In genomic region chr14:21750881-21751542, GRCm38 (mm10) we compare ENCODE assay signal across 8 mouse cellular contexts. TPM values are rescaled to one million over a fixed set of nuclear protein-coding genes. Genes with fewer than 3 reads are reported as not detected.
DNase-seq lines count a peak whose midpoint lies in the region; ATAC-seq lines count a peak whose summit lies in the region.

TSS of gene Dusp13 (minus strand) at chr14:21751181.

- peak within 1 kb of the TSS; percentile 83 for H3K4me2 ChIP-seq in intestine, embryonic 14.5 days (ENCODE audit: low read length)

- H3K27me3 ChIP-seq in intestine, embryonic 14.5 days (replicated peaks; ENCODE audit: control insufficient read depth, insufficient read depth, low read length): no peaks in the 10 kb centered on the region

- ATAC-seq in common myeloid progenitor, adult 5-6 weeks (replicated peaks; ENCODE audit: low read depth, poor library complexity, severe bottlenecking): peak; percentile 69
- ATAC-seq in intestine, embryonic 14.5 days (replicated peaks; ENCODE audit: low FRiP score, low TSS enrichment, low read depth): peak; percentile 78
- ATAC-seq in megakaryocyte progenitor cell, adult 5-6 weeks (replicated peaks; ENCODE audit: poor library complexity): peak; percentile 54

- intact Hi-C loops in left cerebral cortex, postnatal 14 days (cut with DNase I): loop anchor here (5.0 kb wide), 2 partner anchors 81 to 96 kb away; partner anchors contain the start of gene Comtd1

- no peaks in the 10 kb centered on the region for H3K9me3 ChIP-seq in intestine, embryonic 14.5 days (ENCODE audit: control insufficient read depth, low read length)

- H3K36me3 ChIP-seq in intestine, embryonic 14.5 days (ENCODE audit: control insufficient read depth, insufficient read depth, low read length): no peaks in the 10 kb centered on the region

- DNase-seq in WW6 (ENCODE audit: low read depth, low spot score): peak; percentile 24
- peak; percentile 66 for DNase-seq in gastrocnemius, postnatal 25 days
- DNase-seq in intestine, embryonic 14.5 days (ENCODE audit: low spot score): peak; percentile 82
- DNase-seq in left cerebral cortex, postnatal 14 days (ENCODE audit: low spot score in 2 of 2): peak; percentile 73
- peak; percentile 80 to 85 for DNase-seq in right cerebral cortex, postnatal 10 days (ENCODE audit: low spot score in 2 of 2)
- peak; percentile 43 for DNase-seq in urinary bladder, postnatal 25 days (ENCODE audit: low spot score)

- peak within 1 kb of the TSS; percentile 51 for H3K27ac ChIP-seq in intestine, embryonic 14.5 days (ENCODE audit: low read depth)

- peak within 1 kb of the TSS; percentile 56 for H3K9ac ChIP-seq in intestine, embryonic 14.5 days (ENCODE audit: low read length)

- peaks cover 13% of the 10 kb centered on the region for H3K4me1 ChIP-seq in intestine, embryonic 14.5 days (replicated peaks; ENCODE audit: control insufficient read depth, insufficient read depth, low read length)

- WGBS in intestine, embryonic 14.5 days: under 1% methylated on average over 26 of the region's 26 CpGs

- H3K4me3 ChIP-seq in intestine, embryonic 14.5 days (ENCODE audit: low read depth, low read length): peak within 1 kb of the TSS; percentile 71

RNA-seq across cellular contexts. Expression of gene Dusp13, which starts in this region (rescaled TPM):
- total RNA-seq in common myeloid progenitor, adult 5-6 weeks (2017): not detected in 2 replicates
- total RNA-seq in gastrocnemius, postnatal 25 days (2021): 100 to 1,000 TPM; 145 to 174 TPM
- polyA plus RNA-seq in intestine, embryonic 14.5 days (2014; fragmentation: Nextera tagmentation; extraction: Ambion mirVana): not detected in 2 replicates
- total RNA-seq in left cerebral cortex, postnatal 14 days (2021): under 1 TPM in 1 of 2 experiments, not detected in 1; 0.61 TPM
- total RNA-seq in megakaryocyte progenitor cell, adult 5-6 weeks (2015): not detected in 2 replicates
- not detected in 2 replicates for total RNA-seq in megakaryocyte progenitor cell, adult 5-6 weeks (2017)

Comparison
In these comparisons a context has a peak if more than half of its experiments do, and no peak if none do; other contexts are left out.
1. Peak in every context shown above with its lines: DNase-seq, ATAC-seq, H3K4me3 ChIP-seq and H3K27ac ChIP-seq.
2. RNA of gene Dusp13 (total RNA-seq): 145 to 174 TPM in gastrocnemius, postnatal 25 days; 0.61 TPM in left cerebral cortex, postnatal 14 days, not detected in common myeloid progenitor, adult 5-6 weeks and not detected in megakaryocyte progenitor cell, adult 5-6 weeks; every median in the first group is over 10 times any median in the second.
3. Peak in ATAC-seq in common myeloid progenitor, adult 5-6 weeks; RNA of the gene not detected or under 1 TPM.
4. Peak in DNase-seq, ATAC-seq, H3K4me3 ChIP-seq, H3K27ac ChIP-seq, H3K9ac ChIP-seq and H3K4me2 ChIP-seq in intestine, embryonic 14.5 days; RNA of the gene not detected or under 1 TPM.
5. Peak in DNase-seq in left cerebral cortex, postnatal 14 days; RNA of the gene not detected or under 1 TPM.
6. Peak in ATAC-seq in megakaryocyte progenitor cell, adult 5-6 weeks; RNA of the gene not detected or under 1 TPM.
7. DNase-seq: peak in every context shown above with its lines; median percentile 82 in right cerebral cortex, postnatal 10 days; 82 in intestine, embryonic 14.5 days; 73 in left cerebral cortex, postnatal 14 days; 66 in gastrocnemius, postnatal 25 days; 43 in urinary bladder, postnatal 25 days; 24 in WW6.